Mouse (Mus musculus) midbrain, embryonic 14.5 days (tissue): ENCODE measurements around the gene Ugt1a2. TPM values are rescaled to one million over a fixed set of nuclear protein-coding genes. Genes with fewer than 3 reads are reported as not detected.

Experiments used
- ATAC-seq: fragments of 200-750 bp; cut with Nextera tagmentation; 2 replicates; pipeline ENCODE4 v1.8.0; 2017; ENCODE audit warnings: moderate number of reproducible peaks, moderate library complexity; ENCODE audit not compliant: low FRiP score, low TSS enrichment
- DNase-seq: peaks from one replicate; pipeline ENCODE4 v3.0.0-alpha.2; 2015
- H3K27ac ChIP-seq: fragments of 300-500 bp; sonication (generic); replicated peaks from 2 replicates; pipeline ENCODE4 v1.5.1; 2014; ENCODE audit warnings: mild to moderate bottlenecking, low read depth, low read length, moderate library complexity
- H3K27me3 ChIP-seq: fragments of 300-500 bp; sonication (generic); 2 replicates; pipeline ENCODE4 v1.6.1; 2014; ENCODE audit warnings: low read length, control low read depth, mixed read lengths; ENCODE audit not compliant: control insufficient read depth, insufficient read depth
- H3K36me3 ChIP-seq: fragments of 300-500 bp; sonication (generic); 2 replicates; pipeline ENCODE4 v1.6.1; 2014; ENCODE audit warnings: low read length, control low read depth; ENCODE audit not compliant: control insufficient read depth, insufficient read depth
- H3K4me1 ChIP-seq: fragments of 300-500 bp; sonication (generic); 2 replicates; pipeline ENCODE4 v1.6.1; 2014; ENCODE audit warnings: mild to moderate bottlenecking, antibody characterized with exemption, low read length, control low read depth; ENCODE audit not compliant: control insufficient read depth, insufficient read depth
- H3K4me2 ChIP-seq: fragments of 300-500 bp; sonication (generic); 2 replicates; pipeline ENCODE4 v1.6.1; 2014; ENCODE audit warnings: mild to moderate bottlenecking, low read length, moderate library complexity
- H3K4me3 ChIP-seq: fragments of 300-500 bp; sonication (generic); replicated peaks from 2 replicates; pipeline ENCODE4 v1.5.1; 2014; ENCODE audit warnings: low read depth, low read length
- H3K9ac ChIP-seq: fragments of 300-500 bp; sonication (generic); replicated peaks from 2 replicates; pipeline ENCODE4 v1.6.1; 2014; ENCODE audit warnings: mild to moderate bottlenecking, low read length, moderate library complexity
- H3K9me3 ChIP-seq: fragments of 300-500 bp; sonication (generic); 2 replicates; pipeline ENCODE4 v1.6.1; 2016; ENCODE audit warnings: low read length, control low read depth, mixed read lengths; ENCODE audit not compliant: control insufficient read depth
- WGBS: fragments of 180-500 bp; shearing (Covaris S2); extraction: QIAGEN DNeasy Blood & Tissue Kit; methylation state at CpG from one replicate; pipeline ENCODE4 v1.1.7; 2014; 5-methylcytosine and 5-hydroxymethylcytosine counted together
- polyA plus RNA-seq: library from polyadenylated mRNA; unstranded; fragments of >200 nt; fragmentation: Nextera tagmentation; extraction: Ambion mirVana; gene quantifications from 2 replicates; pipeline ENCODE4 v1.2.1, GENCODE M21; 2014

Ugt1a2 gene
- polyA plus RNA-seq, 1 experiment from 2014 or later, result not detected

- no peaks in the 10 kb centered on the region for H3K36me3 ChIP-seq
- peaks cover 98% of the 10 kb centered on the region for H3K9me3 ChIP-seq
- H3K27ac ChIP-seq, result no peak overlapping the region
- no peaks in the 10 kb centered on the region for H3K4me1 ChIP-seq
- H3K27me3 ChIP-seq, result no peaks in the 10 kb centered on the region
- ATAC-seq, result 0 out of 2 replicates have a peak, but pooled peaks have one; percentile 0
- H3K9ac ChIP-seq, result no peak overlapping the region
- no peak overlapping the region for H3K4me3 ChIP-seq
- WGBS, result 43% methylated on average over 5 of the region's 5 CpGs
- DNase-seq, result no peak
- H3K4me2 ChIP-seq, result no peak overlapping the region
Observed at GRCm38 (mm10) chr1:88234646-88235045, 34.2 kb downstream of the Ugt1a2 start.

- H3K9ac ChIP-seq, result no peak overlapping the region
- WGBS, result 65% methylated on average over 11 of the region's 11 CpGs
- no peak overlapping the region for H3K27ac ChIP-seq
- no peak overlapping the region for H3K4me3 ChIP-seq
- H3K27me3 ChIP-seq, result no peaks in the 10 kb centered on the region
- H3K4me1 ChIP-seq, result no peaks in the 10 kb centered on the region
- DNase-seq (no peak), ATAC-seq (0 out of 2 replicates have a peak, but pooled peaks have one; percentile 5)
- H3K36me3 ChIP-seq, result no peaks in the 10 kb centered on the region
- H3K9me3 ChIP-seq, result peaks cover 98% of the 10 kb centered on the region
- H3K4me2 ChIP-seq, result no peak overlapping the region
Observed at GRCm38 (mm10) chr1:88235046-88235893, 34.9 kb downstream of the Ugt1a2 start.

DNA sequence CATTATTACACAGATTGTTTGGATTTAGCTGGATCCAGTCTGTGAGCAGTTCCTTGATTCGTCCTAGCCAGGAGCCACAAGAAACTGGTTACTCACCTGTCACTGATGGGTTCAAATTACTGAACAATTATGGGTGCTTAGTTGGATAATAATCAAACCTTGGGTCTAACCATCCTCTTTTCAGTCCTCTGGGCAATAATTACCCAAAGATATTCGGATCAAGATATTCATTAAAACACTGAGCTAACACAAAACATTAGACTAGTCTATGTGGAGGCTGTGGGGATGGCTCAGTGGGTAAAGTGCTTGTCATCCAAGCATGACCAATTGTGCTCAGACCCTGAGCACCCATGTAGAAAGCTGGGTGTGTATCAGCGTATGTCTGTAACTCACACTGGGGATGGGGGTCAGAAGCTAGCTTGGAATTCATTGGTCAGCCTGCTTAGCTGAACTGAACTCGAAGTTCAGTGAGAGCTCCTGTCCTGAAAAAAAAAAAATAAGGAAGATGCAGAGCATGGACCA lies 35.6 kb downstream of the Ugt1a2 start:
- Histone ChIP-seq H3K27ac (no peak overlapping the region), H3K27me3 (no peaks in the 10 kb centered on the region), H3K9me3 (peaks cover 98% of the 10 kb centered on the region), H3K4me3 (no peak overlapping the region), H3K36me3 (no peaks in the 10 kb centered on the region), H3K4me2 (no peak overlapping the region), H3K9ac (no peak overlapping the region), H3K4me1 (no peaks in the 10 kb centered on the region)
- ATAC-seq, result no peak
- DNase-seq, result no peak
- WGBS, result 58% methylated on average over 4 of the region's 4 CpGs

DNA sequence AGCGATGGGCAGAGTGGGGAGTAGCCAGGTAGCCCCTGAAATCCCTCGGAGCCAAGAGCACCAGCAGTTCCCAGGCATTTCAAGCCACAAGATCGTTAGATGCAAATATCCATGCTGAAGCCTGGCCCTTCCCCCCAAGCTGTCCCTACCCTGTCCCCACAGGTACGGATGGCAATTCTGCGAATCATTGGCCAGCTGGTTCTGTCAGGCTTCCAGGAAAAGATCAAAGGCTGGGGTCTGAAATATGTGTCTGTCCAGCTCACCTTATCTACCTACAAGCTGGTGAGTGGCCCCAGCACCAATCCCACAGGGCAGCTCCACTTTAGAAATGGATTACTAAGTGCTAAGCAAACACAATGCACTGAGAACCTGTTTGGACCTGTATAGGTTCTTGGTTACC lies 36.9 kb downstream of the Ugt1a2 start:
- no peaks in the 10 kb centered on the region for H3K4me1 ChIP-seq
- ATAC-seq (no peak), DNase-seq (no peak)
- H3K4me3 ChIP-seq, result no peak overlapping the region
- 79% methylated on average over 5 of the region's 5 CpGs for WGBS
- no peak overlapping the region for H3K9ac ChIP-seq
- H3K36me3 ChIP-seq, result no peaks in the 10 kb centered on the region
- no peak overlapping the region for H3K4me2 ChIP-seq
- peaks cover 98% of the 10 kb centered on the region for H3K9me3 ChIP-seq
- no peak overlapping the region for H3K27ac ChIP-seq
- H3K27me3 ChIP-seq, result no peaks in the 10 kb centered on the region

GRCm38 (mm10) chr1:88238771-88239170 lies 38.4 kb downstream of the Ugt1a2 start:
- Histone ChIP-seq H3K9me3 (peaks cover 96% of the 10 kb centered on the region), H3K27ac (no peak overlapping the region), H3K27me3 (no peaks in the 10 kb centered on the region), H3K4me2 (no peak overlapping the region), H3K9ac (no peak overlapping the region), H3K4me1 (no peaks in the 10 kb centered on the region), H3K36me3 (no peaks in the 10 kb centered on the region), H3K4me3 (no peak overlapping the region)
- WGBS, result 78% methylated on average over 6 of the region's 6 CpGs
- DNase-seq (no peak), ATAC-seq (no peak)

DNA sequence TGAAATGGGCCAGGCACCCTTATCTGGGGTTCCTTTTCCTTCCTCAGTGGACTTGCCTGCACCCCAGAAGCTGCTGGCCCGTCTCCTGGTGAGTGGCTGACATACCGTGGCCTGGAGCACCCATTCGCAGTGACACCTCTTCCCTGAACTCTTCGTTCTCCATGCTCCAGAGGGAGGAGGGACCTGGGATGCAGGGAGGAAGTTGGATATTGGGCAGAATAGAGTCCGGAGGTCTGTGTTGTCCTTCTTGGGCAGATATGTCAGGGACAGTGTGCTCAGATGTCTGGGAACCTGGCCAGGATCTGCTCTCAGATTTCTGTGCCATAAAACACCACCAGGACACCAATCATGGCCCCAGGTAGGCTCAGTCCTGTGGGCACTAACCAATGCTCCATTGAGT lies 39.7 kb downstream of the Ugt1a2 start:
- 76% methylated on average over 5 of the region's 5 CpGs for WGBS
- Histone ChIP-seq H3K9ac (no peak overlapping the region), H3K27me3 (no peaks in the 10 kb centered on the region), H3K36me3 (no peaks in the 10 kb centered on the region), H3K9me3 (peaks cover 96% of the 10 kb centered on the region), H3K27ac (no peak overlapping the region), H3K4me2 (no peak overlapping the region), H3K4me3 (no peak overlapping the region), H3K4me1 (no peaks in the 10 kb centered on the region)
- no peak for ATAC-seq
- DNase-seq, result no peak

DNA sequence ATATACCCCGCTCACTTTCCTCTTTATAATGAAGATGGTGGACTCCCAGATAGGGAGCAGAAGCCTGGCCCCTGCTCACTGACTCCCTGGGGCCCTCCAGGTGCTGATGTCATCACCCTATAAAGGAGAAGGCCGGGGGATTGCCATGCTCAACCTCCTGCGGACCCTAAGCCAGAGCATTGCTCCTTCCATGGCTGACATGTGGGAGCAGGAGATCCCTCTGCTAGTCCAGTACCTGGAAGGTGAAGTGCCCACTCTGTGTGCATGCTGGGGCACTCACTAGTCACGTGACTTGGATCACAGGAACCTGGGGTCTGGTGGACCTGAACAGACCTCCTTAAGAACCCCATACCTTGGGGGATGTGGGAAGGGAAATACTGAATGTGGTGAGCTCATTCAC lies 40.2 kb downstream of the Ugt1a2 start:
- 0 out of 2 replicates have a peak, but pooled peaks have one; percentile 4 for ATAC-seq
- no peaks in the 10 kb centered on the region for H3K36me3 ChIP-seq
- H3K9me3 ChIP-seq, result peaks cover 96% of the 10 kb centered on the region
- no peak overlapping the region for H3K27ac ChIP-seq
- no peak overlapping the region for H3K4me3 ChIP-seq
- no peak overlapping the region for H3K4me2 ChIP-seq
- no peak overlapping the region for H3K9ac ChIP-seq
- no peak for DNase-seq
- WGBS, result 71% methylated on average over 4 of the region's 4 CpGs
- H3K27me3 ChIP-seq, result no peaks in the 10 kb centered on the region
- no peaks in the 10 kb centered on the region for H3K4me1 ChIP-seq

GRCm38 (mm10) chr1:88243861-88244260 lies 43.5 kb downstream of the Ugt1a2 start:
- Histone ChIP-seq H3K4me1 (no peaks in the 10 kb centered on the region), H3K27me3 (no peaks in the 10 kb centered on the region), H3K9me3 (peaks cover 99% of the 10 kb centered on the region), H3K27ac (no peak overlapping the region), H3K36me3 (no peaks in the 10 kb centered on the region), H3K9ac (no peak overlapping the region), H3K4me3 (no peak overlapping the region), H3K4me2 (no peak overlapping the region)
- ATAC-seq (no peak), DNase-seq (no peak)
- WGBS, result 65% methylated on average over 5 of the region's 5 CpGs

- no peaks in the 10 kb centered on the region for H3K4me1 ChIP-seq
- no peak overlapping the region for H3K9ac ChIP-seq
- no peak overlapping the region for H3K27ac ChIP-seq
- H3K9me3 ChIP-seq, result peaks cover 99% of the 10 kb centered on the region
- H3K4me3 ChIP-seq, result no peak overlapping the region
- DNase-seq (no peak), ATAC-seq (no peak)
- 77% methylated on average over 6 of the region's 6 CpGs for WGBS
- H3K27me3 ChIP-seq, result no peaks in the 10 kb centered on the region
- no peaks in the 10 kb centered on the region for H3K36me3 ChIP-seq
- no peak overlapping the region for H3K4me2 ChIP-seq
Observed at GRCm38 (mm10) chr1:88245881-88246280, 45.5 kb downstream of the Ugt1a2 start.
